Mouse (Mus musculus): ENCODE measurements at regions not wholly inside any gene's neighbourhood (a gene's known extent, or its start where the extent isn't known, plus 50 kb on each side); places are given as distances from the start of the nearest gene placed in this dataset.

DNA sequence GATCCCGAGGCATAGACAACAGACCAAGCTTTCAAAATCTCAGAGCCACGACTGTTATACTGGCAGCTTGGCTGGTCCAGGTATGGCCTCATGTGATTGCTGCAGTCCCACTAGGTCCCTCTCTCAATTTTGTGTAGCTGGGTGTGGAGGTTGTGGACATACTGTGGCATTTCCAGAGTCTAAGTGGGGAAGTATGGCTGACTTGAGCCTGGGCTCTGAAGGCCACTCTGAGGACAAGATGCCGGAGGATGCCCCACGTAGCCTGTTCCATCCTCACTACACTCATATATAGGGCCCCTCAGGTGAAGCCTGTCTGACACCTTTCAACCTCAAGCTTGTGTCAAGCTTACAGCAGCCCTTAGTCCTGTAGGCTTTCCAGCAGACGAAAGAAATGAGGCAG is 78.2 kb upstream of the Adam6b start:
- TF ChIP-seq FLI1 (IDR thresholded peaks at IDR 0.05; ENCODE audit: low read length) (no peak), GATA1 (IDR thresholded peaks at IDR 0.05; ENCODE audit: borderline replicate concordance, low read length) (no peak)
